Mouse (Mus musculus) liver, adult 2 months (tissue): Measurements from ENCODE around the gene Gng3.
"Not testable (repeated sequence)": the region's sequence is repeated elsewhere in the genome, so short reads cannot be mapped to it uniquely, and the experiment has no call there.

Experiments
- CTCF ChIP-seq: fragments of 200-500 bp; IDR thresholded peaks from 2 replicates; pipeline ENCODE4 v1.5.1; 2011; ENCODE audit warnings: low read depth, low read length, control low read depth
- POLR2A ChIP-seq: fragments of 200-500 bp; IDR thresholded peaks from 2 replicates; pipeline ENCODE4 v1.6.1; 2011; ENCODE audit warnings: low read length, control low read depth; ENCODE audit not compliant: insufficient read depth; ENCODE audit errors: extremely low read depth

- not testable (repeated sequence) for TF ChIP-seq CTCF, POLR2A
These were observed 2.7 kb downstream of the Gng3 start for GRCm38 (mm10) chr19:8836327-8836726.
